ENCODE assay signal across 20 mouse cellular contexts in genomic region chr12:98606595-98607290, GRCm38 (mm10). TPM values are rescaled to one million over a fixed set of nuclear protein-coding genes. Genes with fewer than 3 reads are reported as not detected.
DNase-seq lines count a peak whose midpoint lies in the region; ATAC-seq and TF ChIP-seq lines count a peak whose summit lies in the region.
"Had no signal": no experiment of that assay in that cellular context is flagged by ENCODE, and none has a peak within 500 bp of the region (broad histone marks: within the 10 kb centered on the region; RNA-seq: fewer than 3 reads in every experiment).

No protein-coding gene starts in this region.

- peak; percentile 30; the same call in 1 of the 2 replicates for ATAC-seq in forebrain, postnatal 0 days
- ATAC-seq in forebrain, embryonic 12.5 days (ENCODE audit: low FRiP score): no peak
- ATAC-seq: CD4-positive, CD25-positive, alpha-beta regulatory T cell, adult 4 months had no signal

- no peaks in the 10 kb centered on the region for H3K4me1 ChIP-seq in forebrain, postnatal 0 days (ENCODE audit: insufficient read depth)
- no peaks in the 10 kb centered on the region for H3K4me1 ChIP-seq in forebrain, embryonic 12.5 days
- H3K4me1 ChIP-seq: heart, embryonic 12.5 days; limb, embryonic 15.5 days had no signal

- no peak for TF ChIP-seq CTCF in forebrain, postnatal 0 days (IDR thresholded peaks at IDR 0.05; ENCODE audit: low read depth)

- no peak overlapping the region for H3K4me3 ChIP-seq in forebrain, postnatal 0 days (ENCODE audit: low read depth, low read length)
- no peak overlapping the region for H3K4me3 ChIP-seq in forebrain, embryonic 12.5 days (replicated peaks)
- H3K4me3 ChIP-seq: embryonic facial prominence, embryonic 13.5 days; heart, embryonic 12.5 days; limb, embryonic 15.5 days had no signal

- no peaks in the 10 kb centered on the region for H3K9me3 ChIP-seq in forebrain, postnatal 0 days (ENCODE audit: low read length)
- H3K9me3 ChIP-seq in forebrain, embryonic 12.5 days: no peaks in the 10 kb centered on the region
- H3K9me3 ChIP-seq: embryonic facial prominence, embryonic 13.5 days; heart, embryonic 12.5 days; limb, embryonic 15.5 days had no signal

- H3K9ac ChIP-seq in forebrain, postnatal 0 days: no peak overlapping the region
- no peak overlapping the region for H3K9ac ChIP-seq in forebrain, embryonic 12.5 days
- H3K9ac ChIP-seq: embryonic facial prominence, embryonic 13.5 days; heart, embryonic 12.5 days; hindbrain, embryonic 14.5 days; limb, embryonic 15.5 days had no signal

- 40% methylated on average over 5 of the region's 5 CpGs for WGBS in forebrain, postnatal 0 days
- 71% methylated on average over 5 of the region's 5 CpGs for WGBS in forebrain, embryonic 12.5 days

- H3K27ac ChIP-seq in forebrain, postnatal 0 days (ENCODE audit: low read depth, low read length): no peak overlapping the region
- H3K27ac ChIP-seq in forebrain, embryonic 12.5 days: no peak overlapping the region
- H3K27ac ChIP-seq: embryonic facial prominence, embryonic 13.5 days; hindbrain, embryonic 14.5 days; limb, embryonic 15.5 days had no signal

- no peak overlapping the region for H3K4me2 ChIP-seq in forebrain, postnatal 0 days (ENCODE audit: low read depth)
- no peak overlapping the region for H3K4me2 ChIP-seq in forebrain, embryonic 12.5 days
- H3K4me2 ChIP-seq: embryonic facial prominence, embryonic 13.5 days; heart, embryonic 12.5 days; hindbrain, embryonic 14.5 days; limb, embryonic 15.5 days; midbrain, embryonic 11.5 days had no signal

- H3K27me3 ChIP-seq in forebrain, postnatal 0 days (ENCODE audit: insufficient read depth, low read length): no peaks in the 10 kb centered on the region
- no peaks in the 10 kb centered on the region for H3K27me3 ChIP-seq in forebrain, embryonic 12.5 days
- H3K27me3 ChIP-seq in splenic B cell, adult 2 months (ENCODE audit: control insufficient read depth, insufficient read depth, low read length, poor library complexity, severe bottlenecking): no peaks in the 10 kb centered on the region
- H3K27me3 ChIP-seq: embryonic facial prominence, embryonic 13.5 days; heart, embryonic 12.5 days; limb, embryonic 15.5 days had no signal

- H3K36me3 ChIP-seq in forebrain, postnatal 0 days (ENCODE audit: insufficient read depth): no peaks in the 10 kb centered on the region
- H3K36me3 ChIP-seq in forebrain, embryonic 12.5 days (replicated peaks): no peaks in the 10 kb centered on the region
- H3K36me3 ChIP-seq in splenic B cell, adult 2 months (ENCODE audit: control insufficient read depth, insufficient read depth, low read length, poor library complexity, severe bottlenecking): no peaks in the 10 kb centered on the region
- H3K36me3 ChIP-seq: embryonic facial prominence, embryonic 13.5 days; heart, embryonic 12.5 days; limb, embryonic 15.5 days had no signal

- DNase-seq in forebrain, postnatal 0 days: peak; percentile 39
- DNase-seq in spleen, postnatal 36 days (ENCODE audit: low spot score in 2 of 2): peak; percentile 42 to 55
- no peak for DNase-seq in spleen, adult 12 weeks (ENCODE audit: low spot score)
- peak; percentile 11 to 18 for DNase-seq in cerebellum, postnatal 25 days
- DNase-seq in splenic B cell, adult 2 months (ENCODE audit: low read depth, low spot score): peak; percentile 67
- DNase-seq in kidney, adult 9 months: no peak
- no peak for DNase-seq in urinary bladder, adult 2 months (ENCODE audit: low spot score)
- DNase-seq: kidney, adult 11 months; kidney, postnatal 10 days; lung, adult 18-20 months; lung, postnatal 36 days had no signal

RNA-seq across cellular contexts. Expression of gene Spata7, which starts 21.2 kb away (rescaled TPM):
- 35.4 and 35.5 TPM in 2 replicates for total RNA-seq in forebrain, postnatal 0 days (2014; rRNA removed)
- 23.2 and 32.2 TPM in 2 replicates for polyA plus RNA-seq in forebrain, postnatal 0 days (2015; fragmentation: Nextera tagmentation; extraction: Ambion mirVana)
- 24.8 and 25.8 TPM in 2 replicates for polyA plus RNA-seq in forebrain, embryonic 12.5 days (2016; fragmentation: Nextera tagmentation; extraction: Ambion mirVana)
- 6.0 and 7.9 TPM in 2 replicates for polyA plus RNA-seq in urinary bladder, adult 2 months (2012; rRNA removed)

RNA-seq across cellular contexts. Expression of gene Kcnk10, which starts 28.6 kb away (rescaled TPM):
- total RNA-seq in forebrain, postnatal 0 days (2014; rRNA removed): 59.7 and 60.9 TPM in 2 replicates
- polyA plus RNA-seq in forebrain, postnatal 0 days (2015; fragmentation: Nextera tagmentation; extraction: Ambion mirVana): 30.2 and 40.9 TPM in 2 replicates
- 47.6 and 53.8 TPM in 2 replicates for polyA plus RNA-seq in forebrain, embryonic 12.5 days (2016; fragmentation: Nextera tagmentation; extraction: Ambion mirVana)
- 0.03 and 0.04 TPM in 2 replicates for polyA plus RNA-seq in urinary bladder, adult 2 months (2012; rRNA removed)
- total RNA-seq: heart, postnatal 25 days; MEL had no signal

Comparison
In these comparisons a context has a peak if more than half of its experiments do, and no peak if none do; other contexts are left out.
1. DNase-seq: peak in forebrain, postnatal 0 days (single experiment), spleen, postnatal 36 days (2 of 2), cerebellum, postnatal 25 days (2 of 2) and splenic B cell, adult 2 months (single experiment); none in spleen, adult 12 weeks (single experiment), kidney, adult 9 months (single experiment) and urinary bladder, adult 2 months (single experiment).
2. RNA of gene Kcnk10, which starts 28.6 kb away (polyA plus RNA-seq): 47.6 to 53.8 TPM in forebrain, embryonic 12.5 days and 30.2 to 40.9 TPM in forebrain, postnatal 0 days; 0.03 to 0.04 TPM in urinary bladder, adult 2 months; every median in the first group is over 10 times any median in the second.